Mouse (Mus musculus) frontal cortex, postnatal 36 days (tissue): ENCODE results near the gene Slc1a7.

Source experiments
- DNase-seq, 2 experiments: peaks; one replicate each; pipeline ENCODE4 v3.0.0; 2022; ENCODE audit warnings: low spot score in 2 of 2

Slc1a7 gene

DNA sequence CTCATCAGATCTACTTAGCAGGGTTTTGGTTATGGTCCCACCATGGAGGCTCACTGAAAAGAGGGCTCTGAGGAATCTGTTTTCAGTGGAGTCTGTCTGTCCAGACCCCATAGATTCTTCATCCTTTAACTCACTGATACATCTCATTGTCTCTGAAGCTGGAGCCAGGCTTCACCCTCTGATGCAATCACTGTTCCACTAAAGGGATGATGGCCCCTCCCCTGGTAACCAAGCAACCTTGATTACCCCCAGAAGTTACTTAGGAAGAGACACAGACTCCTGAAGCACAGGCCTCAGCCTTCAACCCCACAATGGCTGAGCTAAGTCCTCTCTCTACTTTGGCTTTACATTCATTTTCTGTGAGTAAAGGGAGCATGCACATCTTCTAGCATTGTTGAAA lies 1.6 kb downstream of the Slc1a7 start:
- no peak for DNase-seq

DNA sequence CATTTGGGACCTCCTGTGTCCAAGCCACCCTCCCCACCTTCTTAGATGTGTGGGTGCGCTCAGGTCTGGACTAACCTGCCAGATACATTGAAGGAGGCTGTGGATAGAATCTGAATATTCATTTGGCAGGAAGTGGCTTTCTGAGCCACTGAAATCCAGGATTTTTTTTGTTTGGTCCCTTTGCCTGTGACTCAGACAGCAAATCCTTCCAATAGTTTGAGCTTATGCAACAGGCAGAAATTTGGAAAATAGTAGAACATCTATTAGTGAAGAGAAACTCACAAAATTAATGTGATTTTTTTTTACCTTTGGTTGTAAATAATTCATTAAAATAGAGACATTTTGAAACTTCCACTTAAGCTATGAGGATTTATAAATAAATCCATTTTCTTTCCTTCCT lies 3.0 kb downstream of the Slc1a7 start:
- no peak for DNase-seq

DNA sequence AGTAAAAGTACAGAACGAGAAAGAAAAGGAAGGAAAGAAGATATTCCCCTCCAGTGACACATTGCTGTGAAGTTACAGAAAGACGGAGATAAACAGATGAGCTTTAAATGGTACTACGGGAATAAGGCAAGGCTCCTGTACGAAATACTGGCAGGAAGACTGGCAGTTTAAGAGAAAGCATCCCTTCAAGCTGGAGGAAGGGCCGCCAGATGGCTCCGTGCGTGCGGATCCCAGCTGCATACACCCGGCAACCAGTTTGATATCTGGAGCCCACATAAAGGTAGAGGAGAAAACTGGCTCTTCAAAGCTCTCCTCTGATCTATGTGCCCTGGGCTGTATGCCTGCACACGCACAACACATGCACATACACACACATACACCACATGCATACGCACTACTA lies 6.4 kb downstream of the Slc1a7 start:
- no peak for DNase-seq

DNA sequence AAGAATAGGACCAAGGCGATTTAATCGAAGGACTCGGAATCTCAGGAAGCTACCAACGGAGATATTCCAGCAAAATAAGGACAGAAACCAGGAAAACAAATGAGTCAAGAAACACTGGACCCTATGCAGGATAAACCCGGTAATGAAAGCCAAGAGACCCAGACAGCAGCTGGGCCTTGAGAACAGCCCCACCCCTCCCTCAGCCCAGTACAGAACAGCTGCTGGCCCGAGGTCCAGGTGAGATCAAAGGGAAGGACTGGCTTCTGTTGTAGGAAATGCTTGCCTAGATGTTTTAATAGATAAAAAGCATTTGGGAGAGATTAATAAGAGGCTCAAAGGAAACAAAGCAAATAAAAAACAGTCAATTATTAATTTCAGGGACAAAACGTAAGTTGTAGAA lies 6.9 kb downstream of the Slc1a7 start:
- no peak for DNase-seq

DNA sequence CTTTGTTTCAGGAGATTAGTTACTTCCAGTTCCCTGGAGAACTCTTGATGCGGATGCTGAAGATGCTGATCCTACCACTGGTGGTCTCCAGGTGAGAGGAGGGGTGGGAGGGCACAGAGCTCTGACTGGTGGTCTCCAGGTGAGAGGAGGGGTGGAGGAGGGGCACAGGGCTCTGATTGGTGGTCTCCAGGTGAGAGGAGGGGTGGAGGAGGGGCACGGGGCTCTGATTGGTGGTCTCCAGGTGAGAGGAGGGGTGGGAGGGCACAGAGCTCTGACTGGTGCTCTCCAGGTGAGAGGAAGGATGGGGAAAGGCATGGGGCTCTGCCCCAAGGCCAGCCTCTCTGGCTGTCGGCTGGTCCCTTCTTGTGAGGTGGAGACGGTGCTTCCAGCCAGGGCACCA lies 9.5 kb downstream of the Slc1a7 start:
- no peak for DNase-seq

DNA sequence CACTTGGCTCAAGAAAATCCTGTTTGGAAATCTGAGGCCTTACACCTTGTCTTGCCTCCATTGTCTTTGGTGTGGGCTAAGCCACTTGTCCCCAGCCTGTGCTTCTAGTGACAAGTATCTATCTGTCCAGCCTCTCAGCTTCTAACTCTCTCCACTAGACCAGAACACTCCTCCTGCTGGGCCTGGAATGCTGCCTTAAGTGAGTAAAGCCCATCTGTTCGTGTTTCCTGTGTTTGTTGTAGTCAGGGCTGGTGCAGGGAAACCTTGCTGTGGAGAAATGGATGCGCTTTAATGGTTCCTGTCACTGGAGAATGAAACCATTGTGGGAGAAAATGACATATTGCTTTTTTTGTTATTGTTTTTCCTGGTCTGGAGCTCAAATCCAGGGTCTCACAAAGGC lies 11.4 kb downstream of the Slc1a7 start:
- peak; percentile 21 to 33 for DNase-seq

DNA sequence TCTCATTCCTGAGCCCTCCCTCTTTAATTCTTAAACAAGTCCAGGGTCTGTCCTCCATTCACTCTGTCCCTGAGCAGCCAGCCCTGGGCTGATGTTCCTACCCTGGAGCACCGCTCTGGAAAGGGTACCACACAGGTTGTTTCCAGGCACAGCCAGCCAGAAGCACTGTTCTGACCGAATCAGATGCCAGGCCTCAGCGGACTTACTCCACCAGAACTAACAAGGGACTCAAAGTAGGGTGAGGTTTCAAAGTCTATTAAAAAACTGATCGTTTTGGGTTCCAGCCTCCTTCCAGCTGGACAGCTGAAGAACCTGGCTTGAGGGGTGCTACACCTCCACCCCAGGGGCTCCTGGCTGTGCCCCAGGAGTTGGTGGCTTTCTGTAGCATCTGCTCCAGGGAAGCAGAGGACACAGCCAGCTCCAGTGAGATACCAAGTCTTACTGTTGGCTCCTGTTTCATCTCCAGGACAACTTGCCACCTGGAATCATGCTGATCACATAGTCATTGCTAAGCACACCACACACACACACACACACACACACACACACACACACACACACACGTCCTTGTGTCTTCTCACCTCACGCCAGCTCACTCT lies 12.0 kb downstream of the Slc1a7 start:
- DNase-seq, result no peak

DNA sequence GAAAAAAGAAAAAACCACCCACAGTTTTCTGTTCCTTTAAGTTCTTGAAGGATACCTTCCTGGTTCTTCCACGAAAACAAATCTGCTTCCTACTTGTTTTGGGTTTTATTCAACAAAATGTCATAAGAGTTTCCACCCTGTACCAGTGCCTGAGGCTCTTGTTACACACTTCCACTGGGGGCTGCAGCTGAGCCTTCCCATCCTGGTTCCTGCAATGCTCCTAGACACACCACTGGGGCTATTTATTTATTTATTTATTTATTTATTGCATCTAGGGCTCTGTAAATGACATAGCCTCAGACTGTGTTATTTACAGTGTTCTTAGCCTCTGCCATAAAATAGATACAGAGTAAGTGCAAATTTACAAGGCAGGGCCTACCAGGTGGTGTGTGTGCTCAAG lies 15.6 kb downstream of the Slc1a7 start:
- no peak for DNase-seq

DNA sequence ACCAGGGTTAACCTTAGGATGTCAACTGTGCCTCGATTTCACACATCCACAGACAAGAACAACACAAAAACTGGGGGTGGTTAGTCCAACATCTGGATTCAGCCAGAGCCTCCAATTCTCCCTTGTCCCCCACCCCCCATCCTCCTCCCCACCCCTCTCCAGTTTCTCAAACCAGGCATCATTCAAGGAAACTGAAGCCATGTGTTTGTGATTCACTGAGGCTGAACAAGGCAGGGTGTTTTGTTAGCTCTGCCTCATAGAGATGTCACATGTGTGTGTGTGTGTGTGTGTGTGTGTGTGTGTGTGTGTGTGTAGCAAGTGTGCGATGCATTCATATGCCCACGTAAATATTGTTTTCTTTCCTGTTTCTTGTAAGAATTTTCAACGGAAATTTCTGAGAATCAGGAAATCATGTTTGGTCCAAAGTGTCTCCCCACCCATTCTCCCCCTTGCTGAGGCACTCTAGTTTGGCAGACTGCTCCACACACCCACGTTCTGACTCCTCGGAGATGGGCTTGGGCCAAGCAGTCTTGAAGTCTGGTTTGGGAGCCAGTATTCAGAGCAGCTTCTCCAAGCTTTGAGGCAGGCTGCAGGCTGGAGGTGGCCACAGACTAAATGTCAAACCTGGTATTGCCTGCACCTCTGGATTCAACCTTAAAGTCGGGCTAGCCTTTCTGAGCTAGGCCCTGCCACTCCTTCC lies 16.3 kb downstream of the Slc1a7 start:
- DNase-seq, result peak; percentile 76 to 92

DNA sequence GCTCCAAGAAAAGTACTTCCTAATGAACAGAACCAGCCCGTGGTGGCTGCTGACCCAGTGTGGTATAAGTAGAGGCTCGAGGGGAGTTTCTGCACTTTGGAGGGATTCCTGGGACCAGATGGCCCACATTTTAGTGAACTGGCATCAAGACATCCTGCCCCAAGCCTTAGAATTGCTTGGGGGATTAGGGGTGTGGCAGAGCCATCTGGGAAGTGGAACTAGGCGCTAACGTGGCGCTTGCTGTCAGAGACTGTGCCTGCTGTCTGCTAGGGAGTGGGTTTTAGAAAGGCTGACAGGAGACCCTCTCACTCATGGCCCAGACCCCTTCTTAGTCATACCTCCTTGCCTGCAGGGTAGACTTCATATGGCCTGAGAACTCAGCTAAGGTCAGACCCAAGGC lies 17.7 kb downstream of the Slc1a7 start:
- DNase-seq, result no peak

DNA sequence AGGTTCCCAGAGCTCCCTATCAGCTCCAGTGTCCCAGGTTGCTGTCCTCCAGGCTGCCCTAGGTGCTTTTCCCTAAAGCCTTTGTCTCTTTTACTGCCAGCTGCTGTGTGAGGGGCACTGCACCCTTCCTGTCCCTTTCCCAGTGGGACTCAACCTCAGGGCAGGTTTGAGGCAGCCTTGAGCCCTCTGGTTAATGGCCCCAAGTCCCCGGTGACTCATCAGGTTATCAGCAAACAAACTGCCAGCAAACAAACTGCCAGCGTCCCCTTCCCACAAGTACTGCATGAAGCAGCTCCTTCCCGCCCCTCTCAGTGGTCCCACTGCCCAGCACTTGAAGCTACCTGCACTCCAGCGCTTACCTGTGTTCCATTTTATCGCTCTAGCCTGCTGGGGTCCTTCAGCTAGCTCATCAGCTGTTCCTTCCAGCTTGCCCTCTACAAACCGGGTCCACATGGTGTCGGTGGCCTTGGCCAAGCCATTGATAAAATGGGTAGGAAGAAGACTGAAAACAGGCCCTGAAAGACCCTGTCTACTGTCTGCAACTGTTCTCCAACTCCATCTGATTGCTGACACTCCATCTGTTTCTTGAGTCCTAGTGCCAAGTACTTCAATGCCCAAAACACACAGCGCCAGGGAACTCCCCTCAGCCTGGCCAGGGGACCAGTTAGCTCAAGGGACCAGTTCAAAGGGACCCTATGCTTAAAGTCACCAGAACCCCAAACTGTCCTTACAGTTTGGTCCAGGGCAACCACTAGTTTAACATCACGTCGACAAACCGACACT lies 18.4 kb downstream of the Slc1a7 start:
- no peak for DNase-seq

DNA sequence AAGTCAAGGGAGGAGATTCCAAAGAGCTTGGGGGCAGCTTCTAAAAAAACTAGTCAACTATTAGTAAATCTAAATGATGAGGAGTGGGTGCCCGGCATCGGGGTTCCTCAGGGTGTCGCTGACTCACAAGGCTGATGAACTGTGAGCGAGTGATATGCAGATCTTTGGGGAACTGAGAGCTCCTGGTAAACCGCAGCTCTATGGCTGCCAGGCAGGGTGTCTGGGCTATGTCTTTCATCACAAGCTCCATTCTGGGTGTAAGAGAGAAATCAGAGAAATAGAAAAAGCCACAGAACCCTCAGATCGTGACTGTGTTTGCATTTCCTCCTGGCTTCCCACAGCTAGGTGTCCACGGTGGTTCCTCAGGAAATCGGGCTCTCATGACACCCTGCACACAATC lies 20.8 kb downstream of the Slc1a7 start:
- no peak for DNase-seq

DNA sequence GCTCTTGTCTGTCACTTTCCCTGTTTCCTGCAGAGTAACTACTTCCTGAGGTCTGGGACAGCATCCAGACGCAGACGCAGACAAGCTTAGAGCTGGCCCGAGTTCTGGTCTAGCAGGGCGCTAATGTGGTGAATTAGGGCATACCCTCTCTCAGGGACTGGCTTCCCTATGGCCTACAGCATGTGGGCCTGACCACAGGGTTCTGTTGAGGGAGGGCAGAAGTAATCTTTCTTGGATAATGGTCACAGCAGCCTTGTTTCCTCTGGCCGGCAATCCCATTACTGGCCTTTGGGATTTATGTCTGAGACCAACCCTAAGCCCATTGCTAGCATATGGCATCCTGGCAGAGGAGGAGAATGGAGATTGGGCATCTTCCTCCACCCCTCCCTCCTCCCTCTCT lies 22.7 kb downstream of the Slc1a7 start:
- DNase-seq, result no peak

DNA sequence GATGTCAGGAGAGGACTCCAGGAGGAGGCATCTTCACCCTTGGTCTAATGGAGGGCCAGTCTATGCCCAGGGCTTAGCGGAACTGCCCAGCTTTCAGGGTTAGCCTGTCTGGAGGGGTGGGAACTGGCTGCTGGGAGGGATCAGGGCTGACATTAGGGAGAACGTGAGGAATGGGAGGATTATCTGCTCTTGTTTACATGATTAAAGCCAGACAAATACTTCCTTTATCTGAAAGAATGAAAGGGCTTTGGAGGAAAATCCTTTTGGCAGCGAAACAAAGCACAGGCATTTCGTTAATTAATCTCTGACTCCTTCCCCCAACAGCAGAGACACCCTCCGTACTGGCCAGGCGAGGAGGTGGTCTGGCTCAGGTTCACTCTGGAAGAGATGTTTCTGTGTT lies 23.7 kb downstream of the Slc1a7 start:
- DNase-seq, result no peak

DNA sequence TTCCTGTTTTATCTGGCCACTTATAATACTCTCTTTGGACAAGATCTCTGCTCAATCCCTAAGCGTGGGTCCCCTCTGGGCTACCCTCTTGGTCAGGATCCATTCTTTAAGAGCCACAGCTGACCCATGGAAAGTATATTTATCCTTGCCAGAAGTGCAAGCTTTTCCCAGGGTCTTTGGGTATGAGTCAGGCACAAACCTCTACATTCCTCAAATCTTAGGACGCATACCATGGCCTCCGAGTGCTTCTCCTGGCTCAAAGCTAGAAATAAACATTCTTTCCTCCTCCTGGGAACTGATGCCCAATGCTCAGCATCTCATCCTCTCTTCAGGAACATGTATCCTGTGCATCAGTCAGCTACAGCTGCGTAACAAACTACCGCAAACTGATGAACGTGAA lies 26.9 kb downstream of the Slc1a7 start:
- DNase-seq, result no peak

DNA sequence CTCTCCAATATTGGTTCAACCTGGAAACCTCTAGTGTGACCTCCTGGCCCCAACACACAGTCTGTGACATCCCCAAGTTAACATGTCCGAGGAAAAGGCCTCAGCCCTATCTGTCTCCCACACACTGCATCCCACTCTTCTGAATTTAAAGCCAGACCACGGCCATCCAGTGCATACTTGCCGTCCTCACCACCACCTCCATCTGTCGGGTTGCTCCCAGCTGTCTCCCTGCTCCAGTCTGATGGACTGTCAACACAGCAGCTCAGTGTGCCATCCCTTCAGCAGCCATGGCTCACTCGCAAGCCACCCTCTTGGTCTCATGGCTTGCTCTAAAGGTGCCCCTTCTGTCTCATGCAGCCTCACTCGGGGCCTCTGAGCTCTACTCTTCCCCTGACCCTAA lies 27.6 kb downstream of the Slc1a7 start:
- DNase-seq, result no peak

DNA sequence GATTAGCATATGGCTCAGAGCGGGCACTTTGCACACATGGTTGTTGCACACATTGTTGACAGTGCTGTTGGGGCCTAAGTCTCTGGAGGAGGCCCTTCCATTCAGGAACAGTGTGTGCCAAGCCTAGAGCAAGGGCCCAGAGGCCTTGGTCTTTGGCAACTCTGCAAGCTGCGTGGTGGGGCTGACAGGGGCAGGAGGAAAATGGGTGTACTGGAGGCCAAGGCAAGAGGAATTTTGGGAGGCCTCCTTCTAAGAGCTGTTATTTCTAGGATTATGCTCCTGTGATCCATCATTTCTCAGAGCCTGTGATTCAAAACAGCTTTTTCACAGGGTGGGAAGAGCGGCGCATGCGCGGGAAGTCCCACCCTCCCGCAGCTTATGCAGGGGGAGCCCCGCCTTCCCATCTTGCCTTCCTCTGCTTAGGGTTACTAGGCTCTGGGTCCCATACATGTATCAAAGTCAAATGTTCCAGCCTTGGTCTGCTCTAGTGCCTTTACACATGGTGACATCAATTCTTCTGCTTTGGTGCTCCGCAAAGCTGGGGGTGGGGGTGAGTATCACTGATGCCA lies 28.4 kb downstream of the Slc1a7 start:
- DNase-seq, result no peak

DNA sequence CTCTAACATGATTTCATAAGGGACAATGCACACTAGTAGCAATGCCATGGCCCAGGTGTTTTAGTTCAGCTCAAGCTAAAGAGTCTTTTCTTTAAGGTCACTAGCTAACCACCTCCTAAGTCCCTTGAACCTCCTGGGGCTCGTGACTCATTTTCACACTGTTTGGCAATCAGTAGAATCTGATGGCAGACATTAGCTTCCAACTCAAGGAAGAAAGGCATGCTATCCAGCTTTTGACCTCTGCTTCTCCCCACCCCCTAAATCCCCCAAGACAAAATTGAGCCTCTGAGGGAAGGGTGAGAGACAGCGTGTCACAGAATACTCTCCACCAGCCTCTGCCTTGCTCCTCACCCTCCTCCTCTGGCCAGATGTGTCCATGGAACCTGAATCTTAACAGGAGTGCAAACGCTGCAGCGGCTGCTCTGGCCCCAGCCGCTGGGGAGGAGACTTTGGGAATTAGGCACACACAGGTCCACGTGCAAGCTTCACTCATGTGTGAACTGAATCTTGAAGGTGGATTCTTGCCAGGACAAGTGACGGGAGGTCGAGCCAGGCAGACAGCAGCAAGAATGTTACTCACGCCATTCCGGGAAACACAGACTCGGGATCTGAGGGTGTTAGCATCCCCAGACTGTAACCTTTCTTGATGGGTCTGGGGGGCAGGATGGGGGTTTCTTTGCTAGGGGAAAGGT lies 30.7 kb downstream of the Slc1a7 start:
- DNase-seq, result no peak

DNA sequence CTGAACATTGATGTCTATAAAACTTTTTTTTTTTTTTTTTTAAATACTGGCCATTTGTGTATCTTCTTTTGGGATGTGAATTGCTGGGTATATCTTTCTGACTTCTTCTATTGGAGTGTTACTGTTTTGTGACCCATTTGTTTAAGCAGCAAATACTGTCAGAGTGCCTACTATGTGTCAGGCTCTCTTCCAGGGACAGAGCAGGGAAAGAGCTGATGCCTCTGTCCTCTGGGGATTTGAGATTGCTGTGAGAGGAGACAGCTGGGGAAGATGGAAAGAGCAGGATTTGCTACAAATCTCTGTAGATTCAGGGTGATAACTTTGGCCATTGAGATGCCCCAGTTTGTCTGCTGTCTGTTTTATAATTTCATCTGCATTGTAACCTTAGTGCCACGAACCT lies 31.2 kb downstream of the Slc1a7 start:
- DNase-seq, result no peak

DNA sequence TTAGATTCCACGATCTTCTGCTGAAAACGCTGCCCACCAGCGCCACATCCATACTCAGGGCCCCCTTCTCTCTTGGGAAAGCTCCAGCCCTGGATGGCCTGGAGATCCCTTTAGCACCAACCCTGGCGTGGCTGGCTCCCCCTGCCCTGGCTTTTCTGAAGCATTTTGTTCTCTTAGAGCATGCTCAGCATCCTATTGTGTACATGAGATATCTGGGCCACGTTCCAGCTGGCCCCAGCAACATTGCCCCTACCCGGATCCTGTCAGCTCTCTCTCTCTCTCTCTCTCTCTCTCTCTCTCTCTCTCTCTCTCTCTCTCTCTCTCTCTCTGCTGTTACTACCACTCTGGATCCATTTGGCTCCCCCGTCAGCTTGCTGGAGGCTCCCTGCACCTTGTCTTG lies 37.2 kb downstream of the Slc1a7 start:
- no peak for DNase-seq

DNA sequence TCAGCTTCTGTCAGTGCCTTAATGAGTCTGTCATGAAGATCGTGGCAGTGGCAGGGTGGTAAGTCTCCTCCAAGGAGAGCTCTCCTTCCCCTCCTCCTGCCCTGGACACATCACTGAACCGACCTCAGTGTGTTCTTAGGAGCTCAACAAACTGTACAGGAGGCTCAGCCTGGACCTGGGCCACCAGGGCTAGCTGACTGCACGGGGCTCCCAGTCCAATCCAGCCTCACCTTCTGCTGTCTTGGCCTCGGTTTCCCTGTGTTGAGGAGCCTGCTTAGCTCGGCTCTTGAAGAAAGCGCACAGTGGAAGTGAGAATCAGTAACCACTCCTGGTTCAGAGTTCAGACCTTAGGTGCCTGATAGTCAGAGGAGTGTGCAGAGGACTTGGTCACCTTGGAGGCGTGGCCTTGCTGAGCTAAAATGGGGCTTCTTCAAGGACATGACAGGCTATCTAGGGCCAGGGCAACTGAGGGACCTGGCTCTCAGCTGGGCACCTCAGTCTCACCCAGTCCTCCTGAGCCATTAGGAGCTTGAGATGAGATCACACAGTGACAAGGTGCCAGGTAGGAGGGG lies 39.5 kb downstream of the Slc1a7 start:
- DNase-seq, result no peak

DNA sequence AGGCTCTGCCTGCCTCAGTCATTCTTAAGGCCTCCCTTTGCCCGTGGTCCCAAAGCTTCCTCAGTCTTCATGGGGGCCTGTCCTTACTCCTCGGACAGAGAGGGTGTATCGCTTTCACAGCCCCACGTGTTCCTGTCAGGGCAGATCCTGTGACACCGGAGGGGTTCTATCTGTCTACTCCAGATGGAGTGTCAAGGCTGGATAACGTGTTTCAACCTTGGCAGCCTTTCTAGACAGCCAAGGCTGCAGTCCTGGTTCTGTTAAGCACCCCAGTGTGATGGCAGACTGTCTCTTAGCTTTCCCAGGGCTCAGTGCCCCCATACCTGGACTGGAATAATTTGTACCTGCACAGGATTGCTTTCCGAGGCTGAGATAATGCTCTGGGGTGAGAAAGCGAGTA lies 40.4 kb downstream of the Slc1a7 start:
- no peak for DNase-seq
